15 mouse cellular contexts compared by ENCODE assay signal in genomic region chr3:89271760-89272159, GRCm38 (mm10). TPM values are rescaled to one million over a fixed set of nuclear protein-coding genes. Genes with fewer than 3 reads are reported as not detected.
DNase-seq lines count a peak whose midpoint lies in the region; ATAC-seq and TF ChIP-seq lines count a peak whose summit lies in the region.
"Had no signal": no experiment of that assay in that cellular context is flagged by ENCODE, and none has a peak within 500 bp of the region (broad histone marks: within the 10 kb centered on the region; RNA-seq: fewer than 3 reads in every experiment).

No protein-coding gene starts in this region.

- DNase-seq in cerebellum, adult 9-11 months = peak; percentile 70
- DNase-seq in cerebellum, adult 8-10 months = no peak
- DNase-seq in layer of hippocampus, adult 2 months (ENCODE audit: low spot score in 2 of 2) = no peak
- no peak for DNase-seq in layer of hippocampus, postnatal 14 days (ENCODE audit: low spot score in 2 of 2)
- peak; percentile 64 for DNase-seq in Muller cell, postnatal 12 days (ENCODE audit: inconsistent ontology term)
- peak; percentile 58 for DNase-seq in lung, embryonic 14.5 days
- DNase-seq in ovary, postnatal 14 days (ENCODE audit: low spot score) = no peak
- no peak for DNase-seq in thymus, postnatal 36 days
- DNase-seq: spleen, adult 18-20 months; thymus, postnatal 14 days had no signal

- H3K27ac ChIP-seq in layer of hippocampus, adult 2 months = peak overlapping the region; percentile 41; the same call in 1 of the 2 replicates
- H3K27ac ChIP-seq in lung, embryonic 14.5 days (ENCODE audit: low read depth) = no peak overlapping the region
- H3K27ac ChIP-seq: embryonic facial prominence, embryonic 12.5 days; liver, embryonic 14.5 days; midbrain, embryonic 13.5 days had no signal

- ATAC-seq in lung, embryonic 14.5 days (ENCODE audit: insufficient read depth) = no peak
- ATAC-seq: forebrain, embryonic 14.5 days; midbrain, embryonic 13.5 days had no signal

- 61% methylated on average over 6 of the region's 6 CpGs for WGBS in lung, embryonic 14.5 days

- H3K36me3 ChIP-seq in lung, embryonic 14.5 days (ENCODE audit: insufficient read depth) = peaks cover 43% of the 10 kb centered on the region
- H3K36me3 ChIP-seq: midbrain, embryonic 13.5 days had no signal

- no peaks in the 10 kb centered on the region for H3K27me3 ChIP-seq in lung, embryonic 14.5 days (ENCODE audit: insufficient read depth, low read length)
- H3K27me3 ChIP-seq: embryonic facial prominence, embryonic 12.5 days had no signal

- peaks cover 16% of the 10 kb centered on the region for H3K4me1 ChIP-seq in lung, embryonic 14.5 days (ENCODE audit: insufficient read depth)

- H3K4me3 ChIP-seq in layer of hippocampus, adult 2 months = no peak overlapping the region
- H3K4me3 ChIP-seq in lung, embryonic 14.5 days (ENCODE audit: low read depth, low read length) = no peak overlapping the region
- H3K4me3 ChIP-seq: embryonic facial prominence, embryonic 12.5 days; midbrain, embryonic 13.5 days had no signal

- H3K9ac ChIP-seq in lung, embryonic 14.5 days = no peak overlapping the region
- H3K9ac ChIP-seq: embryonic facial prominence, embryonic 12.5 days; liver, embryonic 14.5 days; midbrain, embryonic 13.5 days had no signal

- no peak for TF ChIP-seq CTCF in layer of hippocampus, adult 2 months (conservative IDR thresholded peaks at IDR 0.05)
- no peak for TF ChIP-seq CTCF in lung, embryonic 14.5 days (IDR thresholded peaks at IDR 0.05; ENCODE audit: low read depth)

- H3K4me2 ChIP-seq in lung, embryonic 14.5 days = no peak overlapping the region
- H3K4me2 ChIP-seq: embryonic facial prominence, embryonic 12.5 days; midbrain, embryonic 13.5 days had no signal

- no peaks in the 10 kb centered on the region for H3K9me3 ChIP-seq in lung, embryonic 14.5 days (ENCODE audit: low read depth, low read length)
- H3K9me3 ChIP-seq: embryonic facial prominence, embryonic 12.5 days; midbrain, embryonic 13.5 days had no signal

RNA-seq across cellular contexts. Expression of gene Slc50a1, which starts 1.4 kb away (rescaled TPM):
- total RNA-seq in layer of hippocampus, adult 2 months (2021) = 10 to 100 TPM; 46.3 to 58.9 TPM
- total RNA-seq in layer of hippocampus, postnatal 14 days (2021) = 10 to 100 TPM; 37.1 to 40.2 TPM
- polyA plus RNA-seq in lung, embryonic 14.5 days (2014; fragmentation: Nextera tagmentation; extraction: Ambion mirVana) = 58.5 and 60.2 TPM in 2 replicates

RNA-seq across cellular contexts. Expression of gene Efna1, which starts 9.2 kb away (rescaled TPM):
- total RNA-seq in layer of hippocampus, adult 2 months (2021) = 1 to 10 TPM; 7.6 to 7.9 TPM
- 1 to 10 TPM; 6.4 TPM for total RNA-seq in layer of hippocampus, postnatal 14 days (2021)
- polyA plus RNA-seq in lung, embryonic 14.5 days (2014; fragmentation: Nextera tagmentation; extraction: Ambion mirVana) = 68.3 and 70.4 TPM in 2 replicates
- total RNA-seq: granulocyte monocyte progenitor cell, adult 5-6 weeks had no signal

RNA-seq across cellular contexts. Expression of gene Dpm3, which starts 12.6 kb away (rescaled TPM):
- total RNA-seq in layer of hippocampus, adult 2 months (2021) = 10 to 100 TPM; 51.2 to 61.0 TPM
- 10 to 100 TPM; 50.0 to 63.2 TPM for total RNA-seq in layer of hippocampus, postnatal 14 days (2021)
- polyA plus RNA-seq in lung, embryonic 14.5 days (2014; fragmentation: Nextera tagmentation; extraction: Ambion mirVana) = 118 and 119 TPM in 2 replicates

RNA-seq across cellular contexts. Expression of gene Trim46, which starts 25.7 kb away (rescaled TPM):
- total RNA-seq in layer of hippocampus, adult 2 months (2021) = 10 to 100 TPM; 89.1 to 92.8 TPM
- 10 to 100 TPM; 97.0 to 99.4 TPM for total RNA-seq in layer of hippocampus, postnatal 14 days (2021)
- 5.7 and 6.3 TPM in 2 replicates for polyA plus RNA-seq in lung, embryonic 14.5 days (2014; fragmentation: Nextera tagmentation; extraction: Ambion mirVana)

RNA-seq across cellular contexts. Expression of gene Krtcap2, which starts 26.0 kb away (rescaled TPM):
- total RNA-seq in layer of hippocampus, adult 2 months (2021) = 10 to 100 TPM; 75.8 to 80.5 TPM
- 10 to 100 TPM; 77.3 to 90.2 TPM for total RNA-seq in layer of hippocampus, postnatal 14 days (2021)
- polyA plus RNA-seq in lung, embryonic 14.5 days (2014; fragmentation: Nextera tagmentation; extraction: Ambion mirVana) = 293 and 312 TPM in 2 replicates

Comparison
In these comparisons a context has a peak if more than half of its experiments do, and no peak if none do; other contexts are left out.
1. DNase-seq: peak in cerebellum, adult 9-11 months (single experiment), Muller cell, postnatal 12 days (single experiment) and lung, embryonic 14.5 days (single experiment); none in cerebellum, adult 8-10 months (single experiment), layer of hippocampus, adult 2 months (0 of 2), layer of hippocampus, postnatal 14 days (0 of 2), ovary, postnatal 14 days (single experiment) and thymus, postnatal 36 days (0 of 2).